Mouse (Mus musculus) heart, embryonic 12.5 days (tissue): ENCODE measurements around the gene Gm20425. TPM values are rescaled to one million over a fixed set of nuclear protein-coding genes. Genes with fewer than 3 reads are reported as not detected.

Experiments
- ATAC-seq: fragments of 200-750 bp; cut with Nextera tagmentation; 2 replicates; pipeline ENCODE4 v1.8.0; 2017; ENCODE audit warnings: moderate TSS enrichment, moderate library complexity; ENCODE audit not compliant: insufficient number of reproducible peaks, low FRiP score
- H3K27ac ChIP-seq: fragments of 300-500 bp; sonication (generic); 2 replicates; pipeline ENCODE4 v1.5.1; 2016; ENCODE audit warnings: mild to moderate bottlenecking, moderate library complexity; ENCODE audit not compliant: poor library complexity, severe bottlenecking
- H3K27me3 ChIP-seq: fragments of 300-500 bp; sonication (generic); replicated peaks from 2 replicates; pipeline ENCODE4 v1.6.1; 2016; ENCODE audit warnings: mild to moderate bottlenecking, moderate library complexity
- H3K36me3 ChIP-seq: fragments of 300-500 bp; sonication (generic); 2 replicates; pipeline ENCODE4 v1.6.1; 2016; ENCODE audit warnings: mild to moderate bottlenecking, moderate library complexity
- H3K4me1 ChIP-seq: fragments of 300-500 bp; sonication (generic); replicated peaks from 2 replicates; pipeline ENCODE4 v1.6.1; 2016; ENCODE audit warnings: mild to moderate bottlenecking
- H3K4me2 ChIP-seq: fragments of 300-500 bp; sonication (generic); 2 replicates; pipeline ENCODE4 v1.6.1; 2016; ENCODE audit warnings: mild to moderate bottlenecking, moderate library complexity
- H3K4me3 ChIP-seq: fragments of 300-500 bp; sonication (generic); 2 replicates; pipeline ENCODE4 v1.5.1; 2016; ENCODE audit warnings: mild to moderate bottlenecking
- H3K9ac ChIP-seq: fragments of 300-500 bp; sonication (generic); 2 replicates; pipeline ENCODE4 v1.6.1; 2016; ENCODE audit warnings: mild to moderate bottlenecking, moderate library complexity
- H3K9me3 ChIP-seq: fragments of 300-500 bp; sonication (generic); replicated peaks from 2 replicates; pipeline ENCODE4 v1.6.1; 2016; ENCODE audit warnings: mild to moderate bottlenecking, moderate library complexity
- WGBS: fragments of 180-500 bp; shearing (Covaris S2); methylation state at CpG from one replicate; pipeline ENCODE4 v1.1.7; 2016; 5-methylcytosine and 5-hydroxymethylcytosine counted together
- polyA plus RNA-seq: library from polyadenylated mRNA; unstranded; fragments of >200 nt; fragmentation: Nextera tagmentation; extraction: Ambion mirVana; gene quantifications from 2 replicates; pipeline ENCODE4 v1.2.1, GENCODE M21; 2016

Gm20425 gene
- polyA plus RNA-seq, 1 experiment from 2014 or later: 7.0 TPM

- Histone ChIP-seq H3K9ac (no peak overlapping the region), H3K4me3 (no peak overlapping the region), H3K27ac (no peak overlapping the region), H3K27me3 (no peaks in the 10 kb centered on the region), H3K9me3 (no peaks in the 10 kb centered on the region), H3K4me2 (no peak overlapping the region), H3K4me1 (no peaks in the 10 kb centered on the region), H3K36me3 (no peaks in the 10 kb centered on the region)
- ATAC-seq: no peak
- WGBS: 83% methylated on average over 6 of the region's 6 CpGs
These were observed 9.4 kb upstream of the Gm20425 start for GRCm38 (mm10) chr9:103239471-103239870.

GRCm38 (mm10) chr9:103234565-103235165 lies 4.6 kb upstream of the Gm20425 start:
- ATAC-seq: no peak
- peaks cover 12% of the 10 kb centered on the region for H3K4me1 ChIP-seq
- 63% methylated on average over 7 of the region's 7 CpGs for WGBS
- H3K27me3 ChIP-seq: no peaks in the 10 kb centered on the region
- no peak overlapping the region for H3K4me3 ChIP-seq
- no peak overlapping the region for H3K27ac ChIP-seq
- H3K9me3 ChIP-seq: no peaks in the 10 kb centered on the region
- H3K36me3 ChIP-seq: no peaks in the 10 kb centered on the region
- H3K9ac ChIP-seq: no peak overlapping the region
- no peak overlapping the region for H3K4me2 ChIP-seq

GRCm38 (mm10) chr9:103234059-103234458 lies 4.0 kb upstream of the Gm20425 start:
- Histone ChIP-seq H3K4me3 (no peak overlapping the region), H3K9me3 (no peaks in the 10 kb centered on the region), H3K27me3 (no peaks in the 10 kb centered on the region), H3K4me1 (peaks cover 12% of the 10 kb centered on the region), H3K36me3 (no peaks in the 10 kb centered on the region), H3K27ac (no peak overlapping the region), H3K9ac (no peak overlapping the region), H3K4me2 (no peak overlapping the region)
- 51% methylated on average over 7 of the region's 7 CpGs for WGBS
- no peak for ATAC-seq

- 47% methylated on average over 7 of the region's 7 CpGs for WGBS
- Histone ChIP-seq H3K4me1 (peaks cover 12% of the 10 kb centered on the region), H3K27ac (no peak overlapping the region), H3K27me3 (no peaks in the 10 kb centered on the region), H3K9me3 (no peaks in the 10 kb centered on the region), H3K4me2 (no peak overlapping the region), H3K4me3 (no peak overlapping the region), H3K9ac (no peak overlapping the region), H3K36me3 (no peaks in the 10 kb centered on the region)
- ATAC-seq: no peak
These were observed 2.9 kb upstream of the Gm20425 start for GRCm38 (mm10) chr9:103233006-103233395.

GRCm38 (mm10) chr9:103232232-103233005 lies 2.3 kb upstream of the Gm20425 start:
- no peaks in the 10 kb centered on the region for H3K27me3 ChIP-seq
- no peak overlapping the region for H3K27ac ChIP-seq
- 82% methylated on average over 7 of the region's 7 CpGs for WGBS

GRCm38 (mm10) chr9:103229037-103229867 lies 855 bp downstream of the Gm20425 start:
- no peak overlapping the region for H3K4me3 ChIP-seq
- WGBS: 81% methylated on average over 15 of the region's 15 CpGs

More at GRCm38 (mm10) chr9:103232232-103233005, 2.3 kb upstream of the Gm20425 start:
- ATAC-seq: no peak
- H3K36me3 ChIP-seq: no peaks in the 10 kb centered on the region
- H3K9ac ChIP-seq: no peak overlapping the region
- H3K4me1 ChIP-seq: peaks cover 12% of the 10 kb centered on the region
- no peaks in the 10 kb centered on the region for H3K9me3 ChIP-seq
- H3K4me3 ChIP-seq: no peak overlapping the region
- H3K4me2 ChIP-seq: no peak overlapping the region

GRCm38 (mm10) chr9:103228370-103229003 lies 1.6 kb downstream of the Gm20425 start:
- Histone ChIP-seq H3K9me3 (no peaks in the 10 kb centered on the region), H3K36me3 (no peaks in the 10 kb centered on the region), H3K27ac (no peak overlapping the region), H3K4me1 (peaks cover 12% of the 10 kb centered on the region), H3K4me3 (no peak overlapping the region), H3K9ac (no peak overlapping the region), H3K4me2 (no peak overlapping the region), H3K27me3 (no peaks in the 10 kb centered on the region)
- 77% methylated on average over 13 of the region's 13 CpGs for WGBS
- ATAC-seq: no peak

More at GRCm38 (mm10) chr9:103229037-103229867, 855 bp downstream of the Gm20425 start:
- peaks cover 12% of the 10 kb centered on the region for H3K4me1 ChIP-seq
- H3K9me3 ChIP-seq: no peaks in the 10 kb centered on the region
- no peaks in the 10 kb centered on the region for H3K27me3 ChIP-seq
- no peaks in the 10 kb centered on the region for H3K36me3 ChIP-seq
- no peak overlapping the region for H3K27ac ChIP-seq
- H3K4me2 ChIP-seq: peak overlapping the region; percentile 54; the same call in 1 of the 2 replicates
- no peak overlapping the region for H3K9ac ChIP-seq
- ATAC-seq: no peak

GRCm38 (mm10) chr9:103227760-103228159 lies 2.3 kb downstream of the Gm20425 start:
- Histone ChIP-seq H3K9me3 (no peaks in the 10 kb centered on the region), H3K4me1 (peaks cover 12% of the 10 kb centered on the region), H3K27me3 (no peaks in the 10 kb centered on the region), H3K4me2 (no peak overlapping the region), H3K9ac (no peak overlapping the region), H3K4me3 (no peak overlapping the region), H3K36me3 (no peaks in the 10 kb centered on the region), H3K27ac (no peak overlapping the region)
- ATAC-seq: no peak
- 88% methylated on average over 16 of the region's 16 CpGs for WGBS

GRCm38 (mm10) chr9:103226806-103227205 lies 3.3 kb downstream of the Gm20425 start:
- H3K9ac ChIP-seq: no peak overlapping the region
- 86% methylated on average over 15 of the region's 15 CpGs for WGBS
- no peak overlapping the region for H3K4me3 ChIP-seq
- H3K27ac ChIP-seq: no peak overlapping the region
- H3K36me3 ChIP-seq: no peaks in the 10 kb centered on the region
- no peaks in the 10 kb centered on the region for H3K9me3 ChIP-seq
- H3K27me3 ChIP-seq: no peaks in the 10 kb centered on the region
- H3K4me1 ChIP-seq: peaks cover 12% of the 10 kb centered on the region
- ATAC-seq: no peak
- no peak overlapping the region for H3K4me2 ChIP-seq

- Histone ChIP-seq H3K27ac (no peak overlapping the region), H3K4me1 (peaks cover 6% of the 10 kb centered on the region), H3K9me3 (no peaks in the 10 kb centered on the region), H3K9ac (no peak overlapping the region), H3K27me3 (no peaks in the 10 kb centered on the region), H3K36me3 (no peaks in the 10 kb centered on the region), H3K4me3 (no peak overlapping the region), H3K4me2 (no peak overlapping the region)
- 59% methylated on average over 3 of the region's 3 CpGs for WGBS
- peak; percentile 31; the same call in 1 of the 2 replicates for ATAC-seq
These were observed 4.6 kb downstream of the Gm20425 start for GRCm38 (mm10) chr9:103225464-103225863.

- no peaks in the 10 kb centered on the region for H3K36me3 ChIP-seq
- no peak overlapping the region for H3K4me2 ChIP-seq
- H3K27ac ChIP-seq: no peak overlapping the region
- no peak for ATAC-seq
- no peak overlapping the region for H3K9ac ChIP-seq
- WGBS: 84% methylated on average over 7 of the region's 7 CpGs
- no peaks in the 10 kb centered on the region for H3K9me3 ChIP-seq
- no peaks in the 10 kb centered on the region for H3K4me1 ChIP-seq
- no peaks in the 10 kb centered on the region for H3K27me3 ChIP-seq
- no peak overlapping the region for H3K4me3 ChIP-seq
These were observed 5.4 kb downstream of the Gm20425 start for GRCm38 (mm10) chr9:103224721-103225120.
